Mouse (Mus musculus) left cerebral cortex, adult 11 months (tissue): ENCODE data around the gene 6430628N08Rik.

ENCODE experiments used
- DNase-seq: peaks from one replicate; pipeline ENCODE4 v3.0.0; 2022; ENCODE audit warnings: low spot score

Gene 6430628N08Rik

DNA sequence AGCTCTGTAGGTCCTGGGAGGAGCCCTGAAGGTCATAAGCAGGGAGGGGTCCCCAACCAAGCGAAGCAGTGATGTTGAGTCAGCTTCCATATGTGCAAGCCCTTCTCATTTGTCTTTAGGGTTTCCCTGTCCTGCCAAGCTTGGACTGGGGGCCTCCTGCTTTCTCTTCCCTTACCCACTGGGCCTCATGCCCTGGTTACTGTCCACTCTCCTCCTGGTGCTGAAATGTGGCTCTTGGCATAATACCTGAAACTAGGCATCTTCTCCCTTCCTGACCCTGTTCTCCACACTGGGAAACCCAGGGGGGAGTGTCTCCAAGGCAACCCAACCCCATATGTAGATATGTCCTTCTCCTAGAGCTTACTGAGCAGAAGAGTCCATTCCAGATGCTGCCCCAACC lies 3.6 kb upstream of the 6430628N08Rik start:
- no peak for DNase-seq

DNA sequence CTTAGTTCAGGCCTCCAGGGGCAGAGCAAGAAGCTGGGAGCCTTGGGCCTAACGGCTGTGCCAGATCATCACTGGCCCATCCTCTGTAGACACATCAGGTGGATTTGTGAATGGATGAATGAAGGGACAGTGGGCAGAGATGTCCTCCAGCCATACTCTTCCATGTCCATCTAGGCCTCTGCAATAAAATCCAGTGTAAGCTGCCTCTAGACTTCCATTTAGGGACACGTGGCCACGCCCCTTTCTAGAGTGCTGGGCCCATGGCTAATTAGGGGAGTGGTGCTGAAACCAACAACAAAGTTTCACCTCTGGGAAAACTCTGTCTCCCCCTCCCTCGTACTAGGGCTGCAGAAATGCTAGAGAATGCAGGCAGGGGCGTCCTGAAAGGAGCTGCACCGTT lies 399 bp upstream of the 6430628N08Rik start:
- DNase-seq: no peak

GRCm38 (mm10) chr4:115894281-115894680 lies 3.8 kb downstream of the 6430628N08Rik start:
- DNase-seq: no peak

DNA sequence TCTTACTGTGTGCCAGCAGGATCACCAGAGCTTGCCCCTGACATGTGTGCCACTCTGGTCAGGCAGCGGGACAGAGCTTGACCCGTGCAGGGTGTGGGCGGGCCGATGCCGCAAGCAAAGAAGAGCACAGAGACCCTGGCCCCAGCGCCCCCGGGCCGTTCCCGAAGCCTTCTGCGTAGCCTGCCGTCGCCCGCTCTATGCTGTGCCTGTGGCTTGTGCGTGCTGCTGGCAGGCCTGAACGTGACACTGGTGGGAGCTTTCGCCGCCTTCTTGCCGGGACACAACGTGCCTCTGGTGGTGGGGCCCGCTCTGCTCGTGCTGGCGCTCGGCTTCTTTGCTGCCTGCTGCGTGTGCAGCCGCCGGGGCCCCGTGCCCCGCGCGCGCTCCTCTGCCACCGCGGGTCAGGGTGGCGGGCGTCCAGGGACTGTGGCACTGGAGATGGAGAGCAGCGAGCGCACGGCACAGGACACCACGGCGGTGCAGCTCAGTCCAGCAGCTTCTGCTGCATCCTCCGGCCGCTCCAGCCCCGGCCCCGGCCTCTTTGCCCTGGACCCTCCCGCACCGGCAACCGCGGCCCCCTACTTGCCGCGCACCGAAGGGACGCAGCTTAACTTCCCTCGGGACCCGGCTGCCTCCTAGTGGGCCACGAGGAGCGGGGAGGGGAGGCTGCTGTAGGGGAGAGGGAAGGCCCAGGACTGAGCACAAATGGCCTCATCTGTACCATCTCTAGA lies 7.6 kb downstream of the 6430628N08Rik start:
- DNase-seq: no peak

DNA sequence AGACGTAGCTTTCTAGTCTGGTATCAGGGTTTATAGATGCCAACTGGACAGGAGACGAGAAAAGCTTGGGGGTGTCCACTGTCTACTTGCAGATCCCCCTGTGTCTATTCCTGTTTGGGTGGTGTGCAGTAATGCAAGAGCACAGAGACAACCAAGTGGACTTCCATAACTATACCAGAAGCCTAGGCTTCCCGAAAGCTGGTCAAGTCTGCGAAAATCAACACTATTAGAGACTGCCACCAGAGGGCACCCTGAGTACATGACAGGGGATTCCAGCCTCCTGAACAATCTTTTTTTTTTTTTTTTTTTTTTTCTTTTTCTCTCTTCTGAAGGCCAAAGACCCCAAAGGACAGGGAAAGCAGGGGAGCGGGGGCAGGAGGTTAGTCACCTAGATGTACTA lies 12.4 kb downstream of the 6430628N08Rik start:
- peak; percentile 55 for DNase-seq

GRCm38 (mm10) chr4:115904375-115904774 lies 13.9 kb downstream of the 6430628N08Rik start:
- DNase-seq: no peak

GRCm38 (mm10) chr4:115905701-115906100 lies 15.2 kb downstream of the 6430628N08Rik start:
- DNase-seq: no peak

GRCm38 (mm10) chr4:115906791-115907190 lies 16.3 kb downstream of the 6430628N08Rik start:
- no peak for DNase-seq

DNA sequence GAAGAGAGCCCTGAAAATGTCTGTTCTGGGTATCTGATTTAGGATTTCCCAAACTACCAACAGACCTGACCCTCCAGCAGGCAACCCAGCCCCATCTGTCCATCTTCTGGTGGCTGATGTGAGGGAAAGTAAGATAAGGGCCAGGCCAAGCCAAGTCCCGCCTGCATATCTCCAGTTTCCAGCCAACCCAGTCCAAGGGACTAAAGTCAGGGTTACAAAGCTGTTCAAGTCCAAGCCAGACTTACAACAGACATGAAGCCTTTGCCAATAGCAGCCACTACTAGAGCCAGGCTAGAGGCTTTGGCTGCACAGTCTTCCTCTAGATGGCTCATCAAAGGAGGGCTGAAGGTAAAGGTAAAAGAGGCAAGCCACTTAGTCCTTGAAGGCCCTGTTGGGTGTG lies 17.5 kb downstream of the 6430628N08Rik start:
- no peak for DNase-seq

GRCm38 (mm10) chr4:115908641-115909040 lies 18.2 kb downstream of the 6430628N08Rik start:
- DNase-seq: no peak

DNA sequence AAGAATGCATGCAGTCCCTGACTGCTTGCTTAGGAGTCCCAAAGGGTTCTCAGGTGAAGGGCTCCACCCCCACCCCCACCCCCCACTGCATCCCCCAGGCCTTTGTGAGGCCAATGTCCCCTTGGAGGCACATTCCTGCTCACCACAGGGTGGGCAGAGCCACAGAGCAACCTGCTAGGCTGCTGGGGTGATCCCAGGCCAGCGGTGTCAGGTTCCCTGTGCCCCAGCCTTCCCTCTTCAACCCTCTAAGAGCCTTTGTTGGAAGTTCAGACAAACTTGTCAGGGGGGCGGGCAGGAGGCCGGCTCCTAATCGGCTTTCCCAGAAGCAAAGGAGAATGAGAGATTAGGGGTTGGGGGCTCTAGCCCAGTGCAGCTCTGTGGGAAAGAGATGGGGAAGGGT lies 21.1 kb downstream of the 6430628N08Rik start:
- DNase-seq: no peak

DNA sequence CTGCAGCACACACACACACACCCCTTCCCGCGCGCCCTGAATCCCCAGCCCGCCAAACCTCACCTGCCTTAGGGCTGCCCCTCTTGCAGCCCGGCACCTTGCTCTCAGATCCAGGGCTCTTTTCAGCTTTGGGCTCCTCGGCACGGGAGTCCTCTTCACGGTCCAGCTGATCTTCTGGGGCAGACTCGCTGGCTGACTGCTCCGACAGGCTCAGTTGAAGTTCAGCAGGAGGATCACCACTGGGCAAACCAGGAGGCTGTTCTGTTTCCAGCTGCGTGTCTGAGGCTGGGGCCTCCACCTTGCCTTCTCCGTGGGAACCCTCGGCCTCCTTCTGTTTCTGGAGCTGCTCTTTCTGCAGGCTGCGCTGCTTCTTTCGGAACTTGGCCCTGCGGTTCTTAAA lies 29.4 kb downstream of the 6430628N08Rik start:
- DNase-seq: no peak

- no peak for DNase-seq
Observed at GRCm38 (mm10) chr4:115922688-115923087, 32.2 kb downstream of the 6430628N08Rik start.

DNA sequence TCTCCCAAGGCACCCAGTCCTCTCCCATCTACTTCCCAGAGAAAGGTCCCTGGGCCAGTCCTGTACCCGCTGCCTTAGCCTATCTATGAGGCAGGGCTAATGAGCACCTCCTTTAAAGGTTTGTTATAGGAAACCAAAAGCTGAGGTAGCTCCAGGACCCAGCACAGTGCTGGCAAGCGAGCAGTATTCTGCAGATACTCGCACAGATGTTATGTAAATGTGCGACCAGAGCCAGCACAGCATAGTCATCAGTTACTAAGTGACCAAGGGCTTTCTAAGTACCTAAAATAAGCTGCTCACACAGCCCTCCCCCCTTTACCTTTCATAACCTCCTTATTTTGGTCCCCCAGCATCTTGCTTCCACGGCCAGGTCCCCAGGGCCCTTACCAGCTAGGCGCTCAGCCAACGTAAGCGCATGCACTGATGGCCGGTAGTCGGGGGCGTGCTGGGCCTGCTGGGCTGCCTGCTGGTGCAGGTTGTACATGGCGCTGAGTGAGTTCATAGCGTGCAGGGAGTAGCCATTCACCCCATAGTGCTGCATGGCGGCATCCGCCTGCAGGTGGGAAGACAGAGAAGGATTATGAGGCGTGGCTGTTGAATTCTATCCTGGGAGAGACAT lies 32.9 kb downstream of the 6430628N08Rik start:
- no peak for DNase-seq

DNA sequence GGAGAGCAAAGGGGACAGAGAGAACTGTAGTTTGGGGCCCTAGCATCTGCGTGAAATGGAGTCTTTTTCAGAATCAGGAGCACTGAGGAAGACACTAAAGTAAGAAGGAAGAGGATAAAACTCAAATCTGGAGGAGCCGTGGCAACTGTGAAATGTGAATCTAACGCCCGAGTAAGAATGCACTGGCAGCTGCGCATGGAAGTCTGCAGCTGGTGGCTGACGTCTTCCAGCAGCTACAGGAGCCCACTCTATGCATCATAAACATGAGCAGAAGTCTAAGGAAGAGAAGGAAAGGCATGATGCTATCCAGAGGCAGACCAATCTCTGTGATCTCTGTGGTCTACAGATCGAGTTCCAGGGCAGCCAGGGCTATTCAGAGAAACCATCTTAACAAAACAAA lies 37.2 kb downstream of the 6430628N08Rik start:
- DNase-seq: no peak

GRCm38 (mm10) chr4:115931556-115932088 lies 41.2 kb downstream of the 6430628N08Rik start:
- no peak for DNase-seq

GRCm38 (mm10) chr4:115935835-115936581 lies 45.5 kb downstream of the 6430628N08Rik start:
- no peak for DNase-seq

DNA sequence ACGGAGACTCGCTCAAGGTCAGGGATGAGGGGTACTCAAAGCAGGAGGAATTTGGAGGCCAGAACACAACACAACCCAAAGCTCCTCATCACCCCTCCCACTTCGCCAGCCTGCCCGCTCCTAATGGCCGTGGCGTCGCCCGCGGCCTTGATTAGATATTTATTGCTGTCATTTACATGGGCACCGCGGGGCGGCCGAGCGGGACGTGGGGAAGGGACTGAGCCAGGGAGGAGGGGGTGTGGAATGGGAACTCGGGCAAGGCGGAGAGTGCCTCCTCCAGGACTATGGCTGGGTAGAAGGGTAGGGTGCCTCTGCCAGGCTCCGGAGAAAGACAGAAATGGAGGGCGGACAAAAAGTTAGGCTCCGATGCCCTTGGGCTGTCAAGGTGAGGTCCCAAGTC lies 46.2 kb downstream of the 6430628N08Rik start:
- DNase-seq: no peak

DNA sequence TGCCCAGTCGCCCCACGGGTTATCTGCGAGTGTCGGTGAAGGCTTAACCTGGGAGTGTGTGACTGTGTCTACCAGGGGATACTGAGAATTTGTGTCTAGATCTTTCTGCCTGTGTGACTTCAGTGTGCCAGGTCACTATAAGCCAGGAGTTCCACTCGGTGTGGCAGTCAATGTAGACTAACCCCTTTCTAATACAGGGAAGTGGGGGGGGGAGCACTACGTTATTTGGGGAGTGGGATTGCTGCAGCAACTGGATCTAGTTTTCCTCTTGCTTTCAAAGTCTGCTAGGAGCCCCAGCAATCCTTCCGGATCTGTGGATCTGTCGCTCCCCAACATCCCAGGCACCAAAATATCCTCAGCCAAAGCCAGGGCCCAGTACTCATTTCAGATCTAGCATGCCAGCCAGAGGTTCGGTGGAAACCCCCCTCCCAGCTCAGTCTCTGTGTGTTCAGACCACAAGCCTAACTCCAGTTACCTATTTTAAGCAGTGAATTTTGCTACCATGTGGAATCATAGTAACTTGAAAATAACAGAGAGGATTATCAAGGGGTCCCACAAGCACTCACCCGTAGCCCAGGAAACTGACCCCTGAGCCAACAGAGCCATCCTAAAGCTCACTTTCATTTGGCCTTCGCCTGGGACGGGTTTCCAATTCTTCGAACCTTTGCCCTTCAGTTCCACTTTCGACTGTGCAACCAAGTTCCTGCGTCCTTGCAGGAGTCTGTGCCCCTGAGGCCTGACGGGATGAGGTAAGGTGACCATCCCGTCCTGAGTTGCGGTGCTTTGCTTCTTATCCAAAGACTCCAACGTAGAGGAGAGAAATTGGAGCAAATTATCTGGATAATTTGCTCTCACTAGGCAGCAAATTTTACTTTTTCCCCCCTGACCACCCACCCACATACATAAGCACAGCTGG lies 46.9 kb downstream of the 6430628N08Rik start:
- no peak for DNase-seq

DNA sequence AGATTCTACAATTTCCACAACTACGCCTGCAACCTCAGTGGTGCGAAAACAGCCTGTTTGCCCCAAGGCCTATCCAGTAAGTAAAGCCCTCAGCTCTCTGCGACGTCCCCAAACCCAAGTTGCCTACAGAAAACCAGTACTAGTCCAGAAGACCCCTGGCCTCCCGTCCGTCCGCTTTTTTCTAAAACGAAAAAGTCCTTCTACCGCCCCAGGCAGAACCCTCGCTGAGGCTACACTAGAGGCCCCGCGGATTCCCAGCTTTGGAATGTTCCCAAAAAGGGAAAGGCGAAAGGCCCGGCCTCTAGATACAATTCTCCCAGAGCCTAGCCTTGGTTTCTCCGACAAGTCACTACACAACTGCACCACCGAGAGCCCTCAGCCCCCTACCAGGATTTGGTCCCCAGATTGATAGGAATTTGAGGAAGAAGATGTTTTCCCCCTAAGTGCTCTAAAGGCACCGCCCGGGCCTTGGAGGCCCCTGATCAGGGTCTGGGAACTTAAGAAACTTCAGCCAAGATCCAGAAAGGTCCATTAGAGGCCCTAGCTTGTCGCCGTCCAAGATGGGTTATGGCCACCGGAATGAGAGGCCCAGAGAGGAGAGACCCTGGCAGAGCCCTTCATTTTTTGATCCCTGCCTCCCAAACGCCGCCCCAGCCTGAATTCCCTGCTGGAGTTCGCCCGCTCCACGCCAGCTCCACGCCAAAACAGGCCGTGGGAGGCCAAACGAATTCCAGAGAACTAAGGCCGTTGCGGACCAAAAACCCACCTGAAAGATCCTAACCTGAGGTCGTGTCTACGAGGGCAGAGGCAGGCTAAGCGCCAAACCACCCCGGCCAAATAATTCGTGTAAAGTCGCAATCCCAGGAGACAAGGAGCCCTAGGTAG lies 48.1 kb downstream of the 6430628N08Rik start:
- DNase-seq: no peak
